Mouse (Mus musculus) WW6 (cell line): Measurements from ENCODE around the gene Mta3.
A peak's percentile ranks its signal among the peaks of the same experiment; 100 is the strongest.
"Not testable (repeated sequence)": the region's sequence is repeated elsewhere in the genome, so short reads cannot be mapped to it uniquely, and the experiment has no call there.

ENCODE experiments used
- DNase-seq: peaks from one replicate; pipeline ENCODE4 v3.0.0-alpha.2; 2013; ENCODE audit warnings: low read depth, low spot score

Mta3 gene

GRCm38 (mm10) chr17:83849717-83850116 is 143.8 kb downstream of the Mta3 start:
- no peak for DNase-seq

GRCm38 (mm10) chr17:83850458-83850857 is 144.5 kb downstream of the Mta3 start:
- peak; percentile 78 for DNase-seq

- no peak for DNase-seq
These were observed 144.9 kb downstream of the Mta3 start for GRCm38 (mm10) chr17:83850864-83851263.

- DNase-seq, result no peak
These were observed 147.9 kb downstream of the Mta3 start for GRCm38 (mm10) chr17:83853831-83854230.

GRCm38 (mm10) chr17:83854284-83854918 is 148.4 kb downstream of the Mta3 start:
- peak; percentile 69 for DNase-seq

GRCm38 (mm10) chr17:83858413-83858812 is 152.4 kb downstream of the Mta3 start:
- DNase-seq, result no peak

- no peak for DNase-seq
These were observed 153.7 kb downstream of the Mta3 start for GRCm38 (mm10) chr17:83859639-83860038.

GRCm38 (mm10) chr17:83860224-83860623 is 154.3 kb downstream of the Mta3 start:
- DNase-seq, result no peak

- not testable (repeated sequence) for DNase-seq
These were observed 155.0 kb downstream of the Mta3 start for GRCm38 (mm10) chr17:83860968-83861367.

GRCm38 (mm10) chr17:83861444-83862133 is 155.6 kb downstream of the Mta3 start:
- peak; percentile 86 for DNase-seq

- no peak for DNase-seq
These were observed 156.3 kb downstream of the Mta3 start for GRCm38 (mm10) chr17:83862134-83862881.

GRCm38 (mm10) chr17:83865366-83865765 is 159.4 kb downstream of the Mta3 start:
- no peak for DNase-seq

- peak; percentile 62 for DNase-seq
These were observed 160.6 kb downstream of the Mta3 start for GRCm38 (mm10) chr17:83866582-83866981.

GRCm38 (mm10) chr17:83870385-83870784 is 164.4 kb downstream of the Mta3 start:
- no peak for DNase-seq
